Mouse (Mus musculus) embryo, embryonic 10 days (tissue): ENCODE measurements around the gene Gm49776.
"Not testable (repeated sequence)": the region's sequence is repeated elsewhere in the genome, so short reads cannot be mapped to it uniquely, and the experiment has no call there.

ENCODE experiments used
- DNase-seq: peaks from one replicate; pipeline ENCODE4 v3.0.0-alpha.2; 2015; ENCODE audit warnings: low spot score

Gene Gm49776

GRCm38 (mm10) chr16:18258221-18258620, at the start of gene Gm49776:
Gm49776 (minus strand) TSS chr16:18258321.
- no peak for DNase-seq

- DNase-seq, result not testable (repeated sequence)
Observed at GRCm38 (mm10) chr16:18289614-18290013, 31.5 kb upstream of the Gm49776 start.

GRCm38 (mm10) chr16:18289067-18289588, 31.0 kb upstream of the Gm49776 start, which contains the start of gene Dgcr8:
Dgcr8 (minus strand) TSS chr16:18289246.
- DNase-seq, result peak; percentile 98

- DNase-seq, result peak; percentile 49
Observed at GRCm38 (mm10) chr16:18288581-18289061, 30.5 kb upstream of the Gm49776 start.

- DNase-seq, result peak; percentile 32
Observed at GRCm38 (mm10) chr16:18288166-18288565, 30.0 kb upstream of the Gm49776 start.

GRCm38 (mm10) chr16:18275166-18275565, 17.0 kb upstream of the Gm49776 start:
- DNase-seq, result no peak

- DNase-seq, result no peak
Observed at GRCm38 (mm10) chr16:18268182-18268581, 10.1 kb upstream of the Gm49776 start.

GRCm38 (mm10) chr16:18265024-18265423, 6.9 kb upstream of the Gm49776 start:
- DNase-seq, result no peak

GRCm38 (mm10) chr16:18253866-18254265, 4.3 kb downstream of the Gm49776 start:
- no peak for DNase-seq

GRCm38 (mm10) chr16:18252736-18253135, 5.4 kb downstream of the Gm49776 start:
- DNase-seq, result no peak

- DNase-seq, result no peak
Observed at GRCm38 (mm10) chr16:18250828-18251790, 7.0 kb downstream of the Gm49776 start.

- no peak for DNase-seq
Observed at GRCm38 (mm10) chr16:18250231-18250630, 7.9 kb downstream of the Gm49776 start.

- DNase-seq, result peak; percentile 61
Observed at GRCm38 (mm10) chr16:18249364-18249967, 8.7 kb downstream of the Gm49776 start.

GRCm38 (mm10) chr16:18248433-18249363, 9.4 kb downstream of the Gm49776 start, which contains the start of the genes Trmt2a and Ranbp1:
Trmt2a (plus strand) TSS chr16:18248679.
Ranbp1 (minus strand) TSS chr16:18248732.
- DNase-seq, result peak; percentile 100

GRCm38 (mm10) chr16:18247521-18248399, 10.4 kb downstream of the Gm49776 start:
- peak; percentile 50 for DNase-seq

GRCm38 (mm10) chr16:18241581-18241980, 16.5 kb downstream of the Gm49776 start:
- no peak for DNase-seq

- no peak for DNase-seq
Observed at GRCm38 (mm10) chr16:18236676-18237501, 21.2 kb downstream of the Gm49776 start.

- peak; percentile 76 for DNase-seq
Observed at GRCm38 (mm10) chr16:18235389-18236065, 22.6 kb downstream of the Gm49776 start.
